Mouse (Mus musculus) stomach, postnatal 0 days (tissue): ENCODE data around the gene Gpr107.

Experiments used
- CTCF ChIP-seq: IDR thresholded peaks from 2 replicates; pipeline ENCODE4 v1.5.1; 2016; ENCODE audit warnings: antibody characterized with exemption, low read depth, mild to moderate bottlenecking, moderate library complexity
- EP300 ChIP-seq: optimal IDR thresholded peaks from 2 replicates; pipeline ENCODE3; 2016; ENCODE audit warnings: antibody characterized with exemption

DNA sequence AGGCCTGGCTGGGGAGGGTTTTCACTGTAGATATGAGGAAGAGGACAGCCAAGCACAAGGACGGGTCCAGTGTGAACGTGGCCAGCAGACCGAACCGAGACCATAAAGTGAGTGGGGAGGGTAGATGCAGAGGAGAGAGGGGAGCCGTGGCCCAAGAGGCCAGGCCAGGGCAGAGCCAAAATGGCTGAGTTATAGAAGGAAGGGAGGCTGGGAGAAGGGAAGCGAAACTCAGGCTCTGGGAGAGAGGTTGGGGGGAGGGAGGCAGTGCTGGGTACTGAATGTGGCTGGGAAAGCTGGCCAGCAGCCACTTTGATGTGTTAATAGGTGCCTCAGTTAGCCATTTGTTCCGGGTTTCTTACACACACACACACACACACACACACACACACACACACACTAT, 24.9 kb upstream of the Gpr107 start:
- TF ChIP-seq CTCF (no peak), EP300 (no peak)
